Comparison of ENCODE assay signal across 11 mouse cellular contexts in the genomic region with DNA sequence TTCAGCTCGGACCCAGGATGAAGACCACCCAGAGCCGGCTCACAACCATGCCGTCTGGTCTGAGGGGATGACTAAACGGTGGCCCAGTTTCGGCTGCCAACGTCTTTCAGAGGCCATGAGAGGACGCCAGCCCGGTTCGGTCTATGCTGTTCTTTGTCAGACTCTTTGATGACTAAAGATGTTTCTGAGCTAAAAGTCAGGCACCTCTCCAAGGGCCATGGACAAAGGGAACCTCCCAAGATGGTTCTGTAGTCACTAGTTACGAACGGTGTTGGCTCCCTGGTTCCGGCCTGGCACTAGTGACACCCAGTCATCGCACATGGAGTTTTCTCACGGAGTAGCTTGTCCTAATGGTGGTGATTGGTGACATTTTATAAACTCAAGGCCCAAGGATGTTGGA.
DNase-seq lines count a peak whose midpoint lies in the region; ATAC-seq lines count a peak whose summit lies in the region.
"Had no signal": no experiment of that assay in that cellular context is flagged by ENCODE, and none has a peak within 500 bp of the region (broad histone marks: within the 10 kb centered on the region; RNA-seq: fewer than 3 reads in every experiment).

No protein-coding gene starts in this region.

- DNase-seq in cerebellum, postnatal 14 days: peak; percentile 27 to 44
- DNase-seq in neural tube, embryonic 10.5 days (ENCODE audit: extremely low spot score, low spot score): no peak
- peak; percentile 50 for DNase-seq in retina, postnatal 1 day
- no peak for DNase-seq in MN1 (ENCODE audit: low spot score)

- WGBS in neural tube, embryonic 12.5 days: 80% methylated on average over 14 of the region's 14 CpGs
- 82% methylated on average over 14 of the region's 14 CpGs for WGBS in limb, embryonic 12.5 days

- 0 out of 2 replicates have a peak overlapping the region, but pooled peaks have one; percentile 66 for H3K27ac ChIP-seq in neural tube, embryonic 12.5 days
- H3K27ac ChIP-seq in limb, embryonic 12.5 days: peak overlapping the region; percentile 42; the same call in 1 of the 2 replicates
- H3K27ac ChIP-seq: limb, embryonic 15.5 days had no signal

- no peaks in the 10 kb centered on the region for H3K9me3 ChIP-seq in neural tube, embryonic 12.5 days
- H3K9me3 ChIP-seq in limb, embryonic 12.5 days: no peaks in the 10 kb centered on the region
- H3K9me3 ChIP-seq: embryonic facial prominence, embryonic 12.5 days; limb, embryonic 15.5 days had no signal

- H3K4me3 ChIP-seq in neural tube, embryonic 12.5 days: no peak overlapping the region
- H3K4me3 ChIP-seq in limb, embryonic 12.5 days (replicated peaks): no peak overlapping the region
- H3K4me3 ChIP-seq: embryonic facial prominence, embryonic 12.5 days; limb, embryonic 15.5 days had no signal

- no peak for ATAC-seq in cerebellum, adult (ENCODE audit: insufficient number of reproducible peaks, low FRiP score, low TSS enrichment)
- ATAC-seq in neural tube, embryonic 12.5 days (ENCODE audit: low FRiP score, low read depth): no peak
- no peak for ATAC-seq in limb, embryonic 12.5 days (ENCODE audit: insufficient number of reproducible peaks, insufficient read depth, low FRiP score, low TSS enrichment, low read depth)
- ATAC-seq in frontal cortex, adult (ENCODE audit: low TSS enrichment): no peak

- H3K4me2 ChIP-seq in neural tube, embryonic 12.5 days (replicated peaks): 0 out of 2 replicates have a peak overlapping the region, but pooled peaks have one; percentile 9
- no peak overlapping the region for H3K4me2 ChIP-seq in limb, embryonic 12.5 days
- H3K4me2 ChIP-seq: embryonic facial prominence, embryonic 12.5 days; limb, embryonic 15.5 days had no signal

- H3K4me1 ChIP-seq in neural tube, embryonic 12.5 days: peaks cover 63% of the 10 kb centered on the region
- peaks cover 42% of the 10 kb centered on the region for H3K4me1 ChIP-seq in limb, embryonic 12.5 days (replicated peaks)

- H3K36me3 ChIP-seq in neural tube, embryonic 12.5 days: no peaks in the 10 kb centered on the region
- no peaks in the 10 kb centered on the region for H3K36me3 ChIP-seq in limb, embryonic 12.5 days
- H3K36me3 ChIP-seq: embryonic facial prominence, embryonic 12.5 days; G1E; limb, embryonic 15.5 days had no signal

- H3K27me3 ChIP-seq in neural tube, embryonic 12.5 days (replicated peaks): no peaks in the 10 kb centered on the region
- no peaks in the 10 kb centered on the region for H3K27me3 ChIP-seq in limb, embryonic 12.5 days
- H3K27me3 ChIP-seq: embryonic facial prominence, embryonic 12.5 days had no signal

- no peak overlapping the region for H3K9ac ChIP-seq in neural tube, embryonic 12.5 days
- H3K9ac ChIP-seq in limb, embryonic 12.5 days (replicated peaks): no peak overlapping the region
- H3K9ac ChIP-seq: embryonic facial prominence, embryonic 12.5 days; limb, embryonic 15.5 days had no signal

Comparison
In these comparisons a context has a peak if more than half of its experiments do, and no peak if none do; other contexts are left out.
1. DNase-seq: peak in cerebellum, postnatal 14 days (2 of 2) and retina, postnatal 1 day (single experiment); none in neural tube, embryonic 10.5 days (single experiment) and MN1 (single experiment).